Mouse (Mus musculus) limb, embryonic 13.5 days (tissue): ENCODE measurements around the gene Igf2bp2. TPM values are rescaled to one million over a fixed set of nuclear protein-coding genes. Genes with fewer than 3 reads are reported as not detected.

Experiments
- ATAC-seq: fragments of 200-750 bp; cut with Nextera tagmentation; 2 replicates; pipeline ENCODE4 v1.8.0; 2017; ENCODE audit warnings: low read depth, moderate number of reproducible peaks, moderate TSS enrichment; ENCODE audit not compliant: low FRiP score
- H3K27ac ChIP-seq: fragments of 300-500 bp; sonication (generic); 2 replicates; pipeline ENCODE4 v1.5.1; 2015; ENCODE audit warnings: inconsistent platforms, mild to moderate bottlenecking, moderate library complexity
- H3K27me3 ChIP-seq: fragments of 300-500 bp; sonication (generic); 2 replicates; pipeline ENCODE4 v1.6.1; 2015; ENCODE audit warnings: mild to moderate bottlenecking, inconsistent platforms
- H3K36me3 ChIP-seq: fragments of 300-500 bp; sonication (generic); 2 replicates; pipeline ENCODE4 v1.6.1; 2015; ENCODE audit warnings: inconsistent platforms, mild to moderate bottlenecking, moderate library complexity
- H3K4me1 ChIP-seq: fragments of 300-500 bp; sonication (generic); 2 replicates; pipeline ENCODE4 v1.6.1; 2015; ENCODE audit warnings: inconsistent platforms
- H3K4me2 ChIP-seq: fragments of 300-500 bp; sonication (generic); replicated peaks from 2 replicates; pipeline ENCODE4 v1.6.1; 2015; ENCODE audit warnings: inconsistent platforms, mild to moderate bottlenecking, moderate library complexity
- H3K4me3 ChIP-seq: fragments of 300-500 bp; sonication (generic); 2 replicates; pipeline ENCODE4 v1.5.1; 2015; ENCODE audit warnings: moderate library complexity, mild to moderate bottlenecking, inconsistent platforms
- H3K9ac ChIP-seq: fragments of 300-500 bp; sonication (generic); 2 replicates; pipeline ENCODE4 v1.6.1; 2015; ENCODE audit warnings: mild to moderate bottlenecking, inconsistent platforms
- H3K9me3 ChIP-seq: fragments of 300-500 bp; sonication (generic); 2 replicates; pipeline ENCODE4 v1.6.1; 2016; ENCODE audit warnings: inconsistent platforms
- WGBS: fragments of 180-500 bp; shearing (Covaris S2); methylation state at CpG from one replicate; pipeline ENCODE4 v1.1.7; 2015; 5-methylcytosine and 5-hydroxymethylcytosine counted together
- polyA plus RNA-seq: library from polyadenylated mRNA; unstranded; fragments of >200 nt; fragmentation: Nextera tagmentation; extraction: Ambion mirVana; gene quantifications from 2 replicates; pipeline ENCODE4 v1.2.1, GENCODE M21; 2015

Igf2bp2 gene
- polyA plus RNA-seq, 1 experiment from 2014 or later: 117 TPM

DNA sequence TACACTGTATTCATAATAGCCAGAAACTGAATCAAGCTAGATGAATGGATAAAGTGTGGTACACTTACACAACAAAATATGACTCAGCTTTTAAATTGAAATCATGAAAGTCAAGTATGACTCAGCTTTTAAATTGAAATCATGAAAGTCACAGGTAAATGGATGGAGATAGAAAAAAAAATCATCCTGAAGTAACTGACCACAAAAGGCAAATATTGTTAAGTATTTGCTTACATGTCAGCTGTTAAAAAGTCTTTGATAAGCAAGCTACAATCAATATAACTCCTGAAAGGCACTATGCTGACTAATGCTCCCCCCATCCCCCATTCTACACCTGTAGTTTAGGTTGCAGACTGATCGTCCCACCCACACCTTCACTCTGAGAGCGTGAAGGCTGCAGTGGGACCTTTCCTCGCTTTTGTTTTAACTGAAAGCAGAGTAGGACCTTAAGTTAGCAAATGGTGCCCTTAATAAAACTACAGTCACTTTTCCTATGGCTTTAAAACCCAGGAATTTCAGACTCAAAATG lies 71.8 kb downstream of the Igf2bp2 start:
- Histone ChIP-seq H3K4me3 (no peak overlapping the region), H3K9ac (no peak overlapping the region), H3K27ac (no peak overlapping the region), H3K36me3 (peaks cover 28% of the 10 kb centered on the region), H3K4me1 (no peaks in the 10 kb centered on the region), H3K9me3 (no peaks in the 10 kb centered on the region), H3K4me2 (no peak overlapping the region), H3K27me3 (no peaks in the 10 kb centered on the region)
- no peak for ATAC-seq
- WGBS: 86% methylated on average over 3 of the region's 3 CpGs

DNA sequence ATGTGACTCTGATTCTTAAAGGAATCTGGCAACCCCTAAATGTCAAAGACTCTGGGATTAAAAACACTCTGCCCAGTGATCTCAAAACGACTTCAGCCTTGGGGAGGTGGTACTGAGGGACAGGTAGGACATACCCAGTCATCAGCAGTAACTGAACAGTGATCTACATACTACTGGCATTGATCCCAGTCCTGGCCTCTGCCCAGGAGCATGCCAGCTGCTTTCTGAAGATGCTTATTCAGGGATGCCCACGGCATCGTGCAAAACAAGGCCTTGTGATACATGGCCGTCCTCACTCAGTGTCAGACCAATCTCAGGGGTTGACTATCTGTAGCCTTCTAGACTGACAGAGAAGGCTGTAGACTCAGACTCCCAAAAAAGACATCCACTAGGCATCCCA lies 77.7 kb downstream of the Igf2bp2 start:
- H3K9me3 ChIP-seq: no peaks in the 10 kb centered on the region
- 93% methylated on average over 4 of the region's 4 CpGs for WGBS
- H3K4me1 ChIP-seq: no peaks in the 10 kb centered on the region; the same call in 1 of the 2 replicates
- no peak overlapping the region for H3K27ac ChIP-seq
- H3K4me2 ChIP-seq: no peak overlapping the region
- no peaks in the 10 kb centered on the region for H3K27me3 ChIP-seq
- H3K36me3 ChIP-seq: peaks cover 61% of the 10 kb centered on the region
- no peak overlapping the region for H3K4me3 ChIP-seq
- no peak overlapping the region for H3K9ac ChIP-seq
- ATAC-seq: no peak

DNA sequence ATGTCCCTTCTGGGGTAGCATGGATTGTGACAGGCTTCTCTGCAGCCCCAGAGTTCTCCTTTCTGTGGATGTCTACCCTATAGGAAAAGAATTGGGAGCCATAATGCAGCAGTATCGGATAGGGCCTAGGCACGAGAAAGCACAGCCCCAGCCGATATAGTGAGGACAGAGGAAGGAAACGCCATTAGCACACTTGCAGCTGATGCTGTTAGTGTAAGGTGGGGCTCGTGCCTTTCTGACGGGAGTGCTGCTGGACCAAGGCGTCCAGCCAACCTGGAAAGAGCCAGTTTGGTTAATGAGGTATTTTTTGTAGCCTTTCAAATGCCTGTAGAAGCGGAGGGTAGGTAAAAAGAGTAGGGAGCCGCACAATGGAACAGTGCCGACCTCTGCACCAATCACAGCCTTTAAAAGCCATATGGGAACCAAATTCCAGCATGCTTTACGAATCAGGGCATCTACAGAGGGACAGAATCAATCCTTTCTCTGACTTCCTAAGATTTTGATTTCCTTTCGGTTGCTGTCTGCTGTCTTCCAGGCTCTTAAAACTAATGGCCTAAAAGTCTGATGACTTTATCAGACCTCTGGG lies 82.9 kb downstream of the Igf2bp2 start:
- H3K9me3 ChIP-seq: no peaks in the 10 kb centered on the region
- H3K9ac ChIP-seq: no peak overlapping the region
- H3K4me1 ChIP-seq: no peaks in the 10 kb centered on the region; the same call in 1 of the 2 replicates
- peak; percentile 64 for ATAC-seq
- WGBS: 68% methylated on average over 12 of the region's 12 CpGs
- H3K4me3 ChIP-seq: no peak overlapping the region
- peaks cover 82% of the 10 kb centered on the region for H3K36me3 ChIP-seq
- no peak overlapping the region for H3K27ac ChIP-seq
- H3K27me3 ChIP-seq: no peaks in the 10 kb centered on the region
- no peak overlapping the region for H3K4me2 ChIP-seq

DNA sequence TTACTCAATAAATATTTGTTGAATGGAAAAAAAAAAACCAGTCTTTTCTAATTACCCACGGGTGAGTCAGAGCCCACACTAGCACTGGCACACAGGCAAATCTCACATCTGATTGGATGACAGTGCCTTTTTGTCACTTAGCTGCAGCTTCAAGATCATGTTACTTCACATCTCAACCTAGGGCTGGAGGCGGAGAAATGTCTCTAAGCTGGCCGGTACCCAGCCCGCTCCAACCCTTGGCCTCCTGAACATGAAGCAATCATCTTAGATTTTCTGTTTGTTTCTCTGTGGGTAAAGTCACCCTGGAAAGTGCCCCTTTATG lies 86.5 kb downstream of the Igf2bp2 start:
- no peak for ATAC-seq
- H3K36me3 ChIP-seq: peaks cover 97% of the 10 kb centered on the region
- no peak overlapping the region for H3K4me2 ChIP-seq
- H3K4me1 ChIP-seq: no peaks in the 10 kb centered on the region; the same call in 1 of the 2 replicates
- 55% methylated on average over 4 of the region's 4 CpGs for WGBS
- no peak overlapping the region for H3K27ac ChIP-seq
- H3K9me3 ChIP-seq: no peaks in the 10 kb centered on the region
- H3K27me3 ChIP-seq: no peaks in the 10 kb centered on the region
- no peak overlapping the region for H3K9ac ChIP-seq
- no peak overlapping the region for H3K4me3 ChIP-seq

DNA sequence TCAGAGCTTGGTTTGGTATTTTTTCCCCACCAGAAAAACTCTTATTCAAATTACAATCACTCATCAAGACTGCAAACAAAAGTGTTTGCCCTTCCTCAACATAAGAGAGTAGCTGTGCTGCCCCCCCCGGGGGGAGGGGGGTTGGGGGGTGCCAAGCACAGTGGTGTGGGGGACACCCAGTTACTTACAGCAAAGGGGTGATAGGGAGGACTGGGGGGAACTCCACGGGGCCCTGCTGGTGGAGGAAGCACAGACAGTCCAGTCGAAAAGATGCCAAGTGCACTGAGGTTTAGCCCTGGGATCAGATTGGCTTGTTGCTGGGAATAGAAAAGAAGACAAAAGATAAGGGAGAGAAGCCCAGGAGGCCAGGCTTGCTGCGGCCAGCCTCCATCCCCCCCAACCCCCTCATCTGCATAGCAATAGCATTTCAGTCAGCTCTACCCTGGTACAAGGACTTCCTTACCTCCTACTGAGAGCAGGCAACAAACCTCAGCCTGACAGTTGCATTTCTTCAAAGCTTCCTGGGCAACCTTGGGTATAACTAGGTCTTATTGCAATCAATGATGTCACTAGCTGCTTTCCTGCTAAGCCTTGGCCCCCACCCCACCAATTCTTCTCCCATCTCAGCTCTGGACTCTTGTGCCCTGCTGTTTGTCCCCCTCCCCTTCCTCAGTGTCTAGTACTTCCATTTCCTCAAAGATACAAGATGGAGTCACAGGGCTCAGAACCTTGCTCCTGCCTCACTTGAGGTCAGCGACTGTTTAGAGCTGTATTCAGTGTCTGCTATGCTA lies 87.1 kb downstream of the Igf2bp2 start:
- Histone ChIP-seq H3K9me3 (no peaks in the 10 kb centered on the region), H3K36me3 (peaks cover 97% of the 10 kb centered on the region), H3K4me3 (no peak overlapping the region), H3K4me2 (no peak overlapping the region), H3K9ac (no peak overlapping the region), H3K27me3 (no peaks in the 10 kb centered on the region), H3K4me1 (no peaks in the 10 kb centered on the region), H3K27ac (no peak overlapping the region)
- WGBS: 48% methylated on average over 5 of the region's 5 CpGs
- ATAC-seq: no peak

DNA sequence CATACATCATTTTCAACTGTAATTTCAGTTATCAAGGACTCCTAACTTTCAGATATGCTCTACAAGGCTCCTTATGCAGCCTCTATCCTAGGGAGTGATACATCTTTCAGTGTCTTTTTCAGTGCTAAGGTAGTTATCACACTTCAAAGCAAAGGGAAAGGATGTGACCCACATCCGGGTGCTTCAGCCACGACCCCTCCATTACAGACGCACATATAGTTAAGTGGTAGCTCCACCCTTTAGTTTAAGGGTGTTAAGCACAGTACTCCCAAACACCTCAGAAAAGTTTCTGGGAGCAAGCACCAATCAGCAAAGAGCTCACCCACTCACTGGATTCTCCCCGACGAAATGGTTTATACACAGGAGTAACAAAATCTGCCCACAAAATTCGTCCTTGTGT lies 88.0 kb downstream of the Igf2bp2 start:
- ATAC-seq: no peak
- no peak overlapping the region for H3K9ac ChIP-seq
- H3K4me1 ChIP-seq: no peaks in the 10 kb centered on the region
- H3K27me3 ChIP-seq: no peaks in the 10 kb centered on the region
- no peak overlapping the region for H3K27ac ChIP-seq
- H3K9me3 ChIP-seq: no peaks in the 10 kb centered on the region
- no peak overlapping the region for H3K4me2 ChIP-seq
- peaks cover 94% of the 10 kb centered on the region for H3K36me3 ChIP-seq
- H3K4me3 ChIP-seq: no peak overlapping the region
- 75% methylated on average over 6 of the region's 6 CpGs for WGBS

DNA sequence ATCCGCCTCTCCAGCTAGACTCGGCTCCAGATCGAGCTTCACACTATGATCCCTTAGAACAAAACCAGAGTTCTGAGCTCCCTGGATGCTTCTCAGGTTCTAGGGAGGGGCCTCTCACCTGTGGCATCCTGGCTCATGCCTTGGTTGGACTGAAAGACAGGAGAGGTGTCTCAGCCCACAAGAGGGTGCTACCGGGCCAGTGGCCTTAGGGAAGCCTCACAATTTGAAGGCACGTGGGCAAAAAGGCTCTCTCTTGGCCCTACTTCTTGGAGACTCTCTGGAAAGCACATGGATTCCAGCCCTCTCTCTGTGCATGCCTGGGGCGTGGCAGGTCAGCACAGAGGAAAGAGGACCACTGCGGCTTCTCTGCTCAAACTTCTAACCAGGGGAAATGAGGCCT lies 91.7 kb downstream of the Igf2bp2 start:
- Histone ChIP-seq H3K4me3 (no peak overlapping the region), H3K27me3 (no peaks in the 10 kb centered on the region), H3K36me3 (peaks cover 94% of the 10 kb centered on the region), H3K27ac (no peak overlapping the region), H3K9ac (no peak overlapping the region), H3K4me2 (no peak overlapping the region), H3K9me3 (no peaks in the 10 kb centered on the region), H3K4me1 (no peaks in the 10 kb centered on the region)
- WGBS: 83% methylated on average over 7 of the region's 7 CpGs
- ATAC-seq: no peak

DNA sequence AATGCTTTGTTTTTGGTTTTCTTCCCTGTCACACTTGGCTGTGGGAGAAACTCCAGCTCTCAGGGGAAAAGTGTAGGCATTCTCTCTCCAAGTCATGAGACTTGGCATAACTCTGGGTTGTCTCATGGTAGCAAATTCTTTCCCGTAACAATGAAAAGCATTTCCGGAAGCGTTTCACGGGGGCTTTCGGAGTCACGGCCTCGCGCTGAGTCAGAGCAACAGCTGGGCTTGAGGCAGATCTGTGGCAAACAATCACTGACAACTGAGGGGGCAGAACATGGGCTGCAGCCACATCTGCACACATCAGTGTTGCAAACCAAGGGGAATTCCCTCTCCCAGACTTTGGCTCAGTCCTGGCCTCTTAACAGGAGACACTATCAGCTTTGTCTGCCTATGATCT lies 95.7 kb downstream of the Igf2bp2 start:
- WGBS: 87% methylated on average over 8 of the region's 8 CpGs
- ATAC-seq: peak; percentile 52; the same call in 1 of the 2 replicates

DNA sequence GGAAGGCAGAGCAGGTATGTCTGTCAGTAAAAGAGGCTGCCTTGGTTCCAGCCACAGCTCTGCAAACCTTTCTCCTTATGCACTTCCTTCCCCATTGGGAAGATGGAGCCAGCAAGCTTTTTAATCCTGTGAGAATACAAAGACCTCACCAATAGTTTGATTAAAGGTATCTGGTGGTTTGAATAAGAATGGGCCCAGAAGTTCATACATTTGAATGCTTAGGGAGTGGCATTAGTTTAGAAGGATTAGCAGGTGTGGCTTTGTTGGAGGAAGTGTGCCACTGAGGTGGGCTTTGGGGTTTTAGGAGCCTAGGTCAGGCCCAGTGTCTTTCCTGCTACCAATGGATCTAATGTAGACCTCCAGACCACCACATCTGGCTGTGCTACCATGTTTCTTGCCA lies 97.6 kb downstream of the Igf2bp2 start:
- no peaks in the 10 kb centered on the region for H3K9me3 ChIP-seq
- peaks cover 99% of the 10 kb centered on the region for H3K36me3 ChIP-seq
- H3K27me3 ChIP-seq: no peaks in the 10 kb centered on the region
- H3K4me2 ChIP-seq: no peak overlapping the region
- H3K27ac ChIP-seq: no peak overlapping the region
- H3K4me3 ChIP-seq: no peak overlapping the region
- H3K4me1 ChIP-seq: no peaks in the 10 kb centered on the region
- no peak overlapping the region for H3K9ac ChIP-seq
- ATAC-seq: no peak

More for the DNA sequence above, 95.7 kb downstream of the Igf2bp2 start:
- Histone ChIP-seq H3K4me3 (no peak overlapping the region), H3K9me3 (no peaks in the 10 kb centered on the region), H3K4me2 (no peak overlapping the region), H3K4me1 (no peaks in the 10 kb centered on the region), H3K27me3 (no peaks in the 10 kb centered on the region), H3K36me3 (peaks cover 96% of the 10 kb centered on the region), H3K9ac (no peak overlapping the region), H3K27ac (no peak overlapping the region)

DNA sequence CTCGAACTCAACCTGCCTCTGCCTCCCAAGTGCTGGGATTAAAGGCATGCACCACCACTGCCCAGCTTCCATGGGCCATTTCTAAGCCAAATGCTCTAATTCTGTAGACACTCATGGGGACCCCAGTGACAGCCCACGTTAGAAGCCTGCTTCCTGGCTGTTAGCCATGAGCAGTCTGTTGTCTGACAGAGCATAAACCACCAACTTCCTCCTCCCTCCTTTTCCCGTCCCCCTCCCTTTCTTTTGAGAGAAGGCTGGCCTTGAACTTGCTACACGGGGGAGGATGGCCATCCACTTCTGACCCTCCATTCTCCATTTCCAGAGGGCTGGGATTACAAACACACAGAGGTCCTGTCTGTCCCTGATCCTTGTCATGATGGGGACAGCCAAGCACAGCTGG lies 100.8 kb downstream of the Igf2bp2 start:
- Histone ChIP-seq H3K27me3 (no peaks in the 10 kb centered on the region), H3K27ac (no peak overlapping the region), H3K4me3 (no peak overlapping the region), H3K36me3 (peaks cover 94% of the 10 kb centered on the region), H3K9ac (no peak overlapping the region), H3K4me1 (no peaks in the 10 kb centered on the region), H3K9me3 (no peaks in the 10 kb centered on the region), H3K4me2 (no peak overlapping the region)
- WGBS: 85% methylated on average over 4 of the region's 4 CpGs
- no peak for ATAC-seq

DNA sequence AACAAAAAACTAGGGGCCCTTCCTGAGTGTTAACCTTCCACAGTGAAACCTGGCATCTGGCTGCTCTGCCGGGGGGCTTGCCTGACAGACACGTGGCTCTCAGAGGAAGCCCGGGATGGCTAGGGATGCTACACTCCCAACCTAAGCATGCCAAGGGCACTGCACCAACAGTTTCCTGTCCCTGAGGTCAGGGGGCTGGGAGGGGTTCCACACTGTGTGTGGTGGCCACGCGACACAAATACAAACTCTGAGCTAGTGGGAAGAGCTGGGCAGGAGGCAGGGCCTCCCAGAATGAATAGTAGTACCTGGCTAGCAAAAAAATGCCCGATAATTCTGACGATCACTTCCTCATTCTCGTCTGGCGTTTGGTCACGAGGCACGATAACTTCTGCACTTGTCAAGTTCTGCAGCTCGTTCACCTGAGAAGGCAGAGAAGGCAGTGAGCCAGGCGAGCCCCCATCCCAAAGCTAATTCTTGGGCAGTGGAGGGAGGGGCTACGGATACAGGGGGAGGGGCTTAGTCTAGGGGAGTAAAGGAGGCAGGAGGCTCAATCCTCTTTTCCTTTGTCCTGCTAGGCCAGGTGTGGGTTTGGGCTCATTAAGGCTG lies 101.4 kb downstream of the Igf2bp2 start:
- Histone ChIP-seq H3K27ac (no peak overlapping the region), H3K4me1 (no peaks in the 10 kb centered on the region), H3K4me2 (no peak overlapping the region), H3K27me3 (no peaks in the 10 kb centered on the region), H3K9ac (no peak overlapping the region), H3K36me3 (peaks cover 94% of the 10 kb centered on the region), H3K9me3 (no peaks in the 10 kb centered on the region), H3K4me3 (no peak overlapping the region)
- ATAC-seq: no peak
- 78% methylated on average over 14 of the region's 14 CpGs for WGBS

DNA sequence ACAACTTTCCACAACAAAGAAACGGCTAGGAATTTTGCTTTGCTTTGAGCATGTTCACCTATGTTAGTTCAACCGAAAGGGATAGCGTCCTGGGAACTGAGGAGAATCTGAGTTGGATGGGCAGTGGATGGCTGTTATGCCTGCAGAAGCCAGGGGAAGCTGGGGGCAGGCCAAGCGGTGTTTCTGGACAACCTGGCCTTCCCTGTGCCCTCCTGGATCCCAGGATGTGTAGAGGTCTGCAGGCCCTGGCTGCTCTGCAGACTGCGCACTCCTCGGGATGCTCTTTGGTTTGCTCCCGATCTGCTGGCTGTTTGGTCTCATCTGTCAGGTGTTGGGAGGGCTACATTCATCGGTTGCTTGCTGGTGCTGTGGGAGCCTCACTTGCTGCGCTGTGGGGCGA lies 102.7 kb downstream of the Igf2bp2 start:
- H3K27ac ChIP-seq: no peak overlapping the region
- H3K9ac ChIP-seq: no peak overlapping the region
- no peaks in the 10 kb centered on the region for H3K9me3 ChIP-seq
- 95% methylated on average over 10 of the region's 10 CpGs for WGBS
- H3K36me3 ChIP-seq: peaks cover 81% of the 10 kb centered on the region
- no peak overlapping the region for H3K4me3 ChIP-seq
- no peak for ATAC-seq
- no peaks in the 10 kb centered on the region for H3K27me3 ChIP-seq
- H3K4me1 ChIP-seq: no peaks in the 10 kb centered on the region
- H3K4me2 ChIP-seq: no peak overlapping the region
